Mouse (Mus musculus): Measurements from ENCODE around the gene Mettl8. TPM values are rescaled to one million over a fixed set of nuclear protein-coding genes. Genes with fewer than 3 reads are reported as not detected.

Mettl8 gene
- polyA plus RNA-seq, 1 experiment from 2014 or later: 3.8 TPM

DNA sequence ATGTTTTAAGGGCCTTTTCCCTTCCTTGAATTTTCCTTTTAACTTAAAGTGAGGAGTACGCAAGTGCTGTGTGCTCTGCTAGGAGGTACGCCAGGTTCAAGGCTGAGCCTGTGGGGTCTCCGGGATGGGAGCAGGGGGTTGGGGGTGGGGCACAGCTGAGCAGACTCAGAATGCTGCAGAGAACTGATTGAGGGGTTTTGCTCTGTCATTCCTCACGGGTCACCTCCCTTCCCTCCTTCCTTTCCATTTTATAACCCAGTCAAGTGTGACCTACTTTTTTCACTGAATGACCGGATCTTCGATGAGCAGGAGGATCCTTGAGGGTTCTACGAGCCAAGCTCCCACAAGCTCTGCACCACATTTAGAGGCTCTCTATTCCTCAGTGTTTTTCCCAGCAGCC is 96.0 kb downstream of the Mettl8 start:
- TF ChIP-seq CTCF (IDR thresholded peaks at IDR 0.05; ENCODE audit: low read depth): no peak
- no peak for TF ChIP-seq EP300 (IDR thresholded peaks at IDR 0.05; ENCODE audit: low read depth)
- Histone ChIP-seq H3K9me3 (ENCODE audit: low read length) (peaks cover 3% of the 10 kb centered on the region; the same call in 1 of the 2 replicates), H3K27me3 (ENCODE audit: insufficient read depth, low read length) (no peaks in the 10 kb centered on the region), H3K4me2 (ENCODE audit: low read depth, low read length) (no peak overlapping the region), H3K4me1 (ENCODE audit: insufficient read depth) (no peaks in the 10 kb centered on the region), H3K9ac (replicated peaks) (no peak overlapping the region), H3K36me3 (replicated peaks; ENCODE audit: insufficient read depth, low read length) (no peaks in the 10 kb centered on the region), H3K27ac (ENCODE audit: low read depth) (no peak overlapping the region), H3K4me3 (ENCODE audit: low read depth, low read length) (no peak overlapping the region)
- no peak for DNase-seq
- no peak for ATAC-seq
- WGBS (ENCODE audit: insufficient replicate concordance): 70% methylated on average over 7 of the region's 7 CpGs

GRCm38 (mm10) chr2:70958536-70958935 is 96.8 kb downstream of the Mettl8 start:
- no peak overlapping the region for H3K9ac ChIP-seq (replicated peaks)
- no peak overlapping the region for H3K27ac ChIP-seq (ENCODE audit: low read depth)
- WGBS (ENCODE audit: insufficient replicate concordance): 78% methylated on average over 6 of the region's 7 CpGs
- TF ChIP-seq EP300 (IDR thresholded peaks at IDR 0.05; ENCODE audit: low read depth) (no peak), CTCF (IDR thresholded peaks at IDR 0.05; ENCODE audit: low read depth) (no peak)
- ATAC-seq (no peak), DNase-seq (no peak)
- H3K4me3 ChIP-seq (ENCODE audit: low read depth, low read length): no peak overlapping the region
- H3K27me3 ChIP-seq (ENCODE audit: insufficient read depth, low read length): no peaks in the 10 kb centered on the region
- no peaks in the 10 kb centered on the region for H3K4me1 ChIP-seq (ENCODE audit: insufficient read depth)
- no peak overlapping the region for H3K4me2 ChIP-seq (ENCODE audit: low read depth, low read length)
- H3K36me3 ChIP-seq (replicated peaks; ENCODE audit: insufficient read depth, low read length): no peaks in the 10 kb centered on the region
- no peaks in the 10 kb centered on the region for H3K9me3 ChIP-seq (ENCODE audit: low read length)

DNA sequence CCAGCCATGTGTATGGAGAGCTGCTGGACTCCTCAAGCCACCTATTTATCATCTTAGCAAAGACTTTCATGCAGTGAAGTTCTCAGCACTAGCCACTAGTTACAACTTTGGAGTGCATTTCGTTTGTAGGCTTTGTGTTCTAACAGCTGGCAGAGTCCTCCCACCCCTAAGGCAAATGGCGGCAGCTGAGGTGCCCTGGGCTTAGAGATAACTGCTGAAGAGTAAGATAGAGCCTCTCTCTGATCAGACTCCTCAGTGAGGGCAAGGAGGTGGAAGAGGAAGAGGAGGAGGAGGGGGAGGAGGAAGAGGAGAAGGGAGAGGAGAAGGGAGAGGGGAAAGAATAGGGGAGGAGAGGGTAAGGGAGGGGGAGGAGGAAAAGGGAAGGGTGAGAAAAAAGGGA is 101.8 kb downstream of the Mettl8 start:
- no peak for TF ChIP-seq CTCF (IDR thresholded peaks at IDR 0.05; ENCODE audit: low read depth)
- no peak; the same call in 1 of the 2 replicates for TF ChIP-seq EP300 (IDR thresholded peaks at IDR 0.05; ENCODE audit: low read depth)
- no peak overlapping the region for H3K27ac ChIP-seq (ENCODE audit: low read depth)
- no peak for DNase-seq

GRCm38 (mm10) chr2:70951944-70952343 is 103.4 kb downstream of the Mettl8 start:
- 49% methylated on average over 2 of the region's 2 CpGs for WGBS (ENCODE audit: insufficient replicate concordance)

More for the DNA sequence above, 101.8 kb downstream of the Mettl8 start:
- no peak overlapping the region for H3K9ac ChIP-seq (replicated peaks)
- H3K9me3 ChIP-seq (ENCODE audit: low read length): no peaks in the 10 kb centered on the region
- H3K36me3 ChIP-seq (replicated peaks; ENCODE audit: insufficient read depth, low read length): no peaks in the 10 kb centered on the region
- H3K4me2 ChIP-seq (ENCODE audit: low read depth, low read length): no peak overlapping the region
- no peaks in the 10 kb centered on the region for H3K27me3 ChIP-seq (ENCODE audit: insufficient read depth, low read length)
- WGBS (ENCODE audit: insufficient replicate concordance): 27% methylated on average over 2 of the region's 2 CpGs
- H3K4me3 ChIP-seq (ENCODE audit: low read depth, low read length): no peak overlapping the region
- H3K4me1 ChIP-seq (ENCODE audit: insufficient read depth): no peaks in the 10 kb centered on the region
- peak; percentile 50; the same call in 1 of the 2 replicates for ATAC-seq

DNA sequence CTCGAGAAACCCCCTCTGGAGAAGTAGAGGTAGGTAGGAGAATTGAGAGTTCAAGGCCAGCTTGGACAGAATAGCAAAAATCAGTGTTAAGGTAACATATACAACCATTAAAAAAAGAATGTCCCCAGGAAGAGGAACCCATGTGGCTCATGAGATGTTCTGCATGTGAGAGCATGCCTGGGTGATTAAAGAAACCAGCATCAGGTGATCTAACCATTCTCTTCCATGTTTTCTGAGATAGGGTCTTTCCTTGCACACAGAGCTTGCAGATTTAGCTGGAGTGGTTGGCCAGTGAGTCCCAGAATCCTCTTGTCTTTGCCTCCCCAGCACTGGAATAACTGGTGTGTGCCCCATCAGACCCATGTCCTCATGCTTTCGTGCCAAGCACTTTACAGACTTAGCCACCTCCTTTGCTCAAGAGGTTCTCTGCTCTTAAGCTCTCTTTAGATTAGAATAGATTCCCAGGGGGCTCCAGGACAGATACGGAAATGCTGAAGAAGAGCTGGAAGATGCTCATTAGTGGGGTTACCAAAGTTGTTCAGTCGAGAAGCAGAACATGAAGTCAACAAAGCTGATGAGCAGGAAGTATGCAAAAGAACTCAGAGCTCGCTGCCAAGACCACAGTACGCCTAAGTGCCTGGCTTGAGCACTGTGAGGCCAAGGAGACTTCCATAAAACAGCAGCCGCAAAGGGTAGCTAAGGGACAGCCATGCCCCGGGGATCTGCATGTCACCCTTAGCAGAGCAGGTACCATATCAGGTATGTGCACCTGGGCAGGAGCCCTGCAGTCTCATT is 110.7 kb downstream of the Mettl8 start:
- ATAC-seq: no peak
- WGBS (ENCODE audit: insufficient replicate concordance): 65% methylated on average over 8 of the region's 8 CpGs
- no peak for DNase-seq

More at GRCm38 (mm10) chr2:70951944-70952343, 103.4 kb downstream of the Mettl8 start:
- Histone ChIP-seq H3K4me1 (ENCODE audit: insufficient read depth) (no peaks in the 10 kb centered on the region), H3K4me3 (ENCODE audit: low read depth, low read length) (no peak overlapping the region), H3K27ac (ENCODE audit: low read depth) (no peak overlapping the region), H3K9ac (replicated peaks) (no peak overlapping the region), H3K36me3 (replicated peaks; ENCODE audit: insufficient read depth, low read length) (no peaks in the 10 kb centered on the region), H3K27me3 (ENCODE audit: insufficient read depth, low read length) (no peaks in the 10 kb centered on the region), H3K4me2 (ENCODE audit: low read depth, low read length) (no peak overlapping the region), H3K9me3 (ENCODE audit: low read length) (no peaks in the 10 kb centered on the region)
- no peak for DNase-seq
- no peak; the same call in 1 of the 2 replicates for ATAC-seq
- TF ChIP-seq EP300 (IDR thresholded peaks at IDR 0.05; ENCODE audit: low read depth) (peak; percentile 34; the same call in 1 of the 2 replicates), CTCF (IDR thresholded peaks at IDR 0.05; ENCODE audit: low read depth) (no peak)

DNA sequence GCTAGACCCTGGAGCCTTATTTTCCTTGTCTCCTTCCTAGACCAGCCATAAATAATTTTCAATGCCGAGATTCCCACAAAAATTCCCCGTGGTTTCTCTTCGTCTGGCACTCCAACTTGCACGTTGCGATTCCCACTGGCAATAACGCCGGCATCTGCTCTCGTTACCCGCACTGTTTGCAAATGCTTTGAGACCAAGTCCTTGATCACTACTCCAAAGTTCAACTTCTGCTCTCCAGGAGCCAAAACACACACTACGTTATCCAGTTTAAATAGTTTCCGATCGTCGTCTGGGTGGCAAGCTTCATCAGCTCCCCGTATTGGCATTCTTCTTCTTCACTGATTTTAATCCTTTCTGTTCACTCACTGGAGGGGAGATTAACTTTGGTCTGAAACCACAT is 114.6 kb downstream of the Mettl8 start:
- DNase-seq: peak; percentile 36
- ATAC-seq: peak; percentile 86
- peak overlapping the region; percentile 70 for H3K27ac ChIP-seq (ENCODE audit: low read depth)
- H3K27me3 ChIP-seq (ENCODE audit: insufficient read depth, low read length): no peaks in the 10 kb centered on the region
- peak overlapping the region; percentile 18; the same call in 1 of the 2 replicates for H3K4me2 ChIP-seq (ENCODE audit: low read depth, low read length)
- H3K9me3 ChIP-seq (ENCODE audit: low read length): no peaks in the 10 kb centered on the region
- WGBS (ENCODE audit: insufficient replicate concordance): 69% methylated on average over 14 of the region's 14 CpGs
- no peak overlapping the region for H3K4me3 ChIP-seq (ENCODE audit: low read depth, low read length)
- no peak overlapping the region for H3K9ac ChIP-seq (replicated peaks)
- H3K36me3 ChIP-seq (replicated peaks; ENCODE audit: insufficient read depth, low read length): no peaks in the 10 kb centered on the region
- peak; percentile 46; the same call in 1 of the 2 replicates for TF ChIP-seq EP300 (IDR thresholded peaks at IDR 0.05; ENCODE audit: low read depth)
- TF ChIP-seq CTCF (IDR thresholded peaks at IDR 0.05; ENCODE audit: low read depth): no peak
- 0 out of 2 replicates have a peak, but pooled peaks cover 10% of the 10 kb centered on the region for H3K4me1 ChIP-seq (ENCODE audit: insufficient read depth)

More for the DNA sequence above, 110.7 kb downstream of the Mettl8 start:
- H3K9ac ChIP-seq (replicated peaks): no peak overlapping the region
- TF ChIP-seq CTCF (IDR thresholded peaks at IDR 0.05; ENCODE audit: low read depth) (no peak), EP300 (IDR thresholded peaks at IDR 0.05; ENCODE audit: low read depth) (no peak)
- no peak overlapping the region for H3K27ac ChIP-seq (ENCODE audit: low read depth)
- no peaks in the 10 kb centered on the region for H3K9me3 ChIP-seq (ENCODE audit: low read length)
- 0 out of 2 replicates have a peak, but pooled peaks cover 5% of the 10 kb centered on the region for H3K4me1 ChIP-seq (ENCODE audit: insufficient read depth)
- H3K36me3 ChIP-seq (replicated peaks; ENCODE audit: insufficient read depth, low read length): no peaks in the 10 kb centered on the region
- no peak overlapping the region for H3K4me2 ChIP-seq (ENCODE audit: low read depth, low read length)
- no peaks in the 10 kb centered on the region for H3K27me3 ChIP-seq (ENCODE audit: insufficient read depth, low read length)
- no peak overlapping the region for H3K4me3 ChIP-seq (ENCODE audit: low read depth, low read length)
